Mouse (Mus musculus) testis, adult 2 months (tissue): ENCODE results near the gene Kcnk7.

Experiments
- CTCF ChIP-seq: fragments of 200-500 bp; IDR thresholded peaks from 2 replicates; pipeline ENCODE4 v1.5.1; 2012; ENCODE audit warnings: low read depth, mild to moderate bottlenecking, inconsistent platforms, low read length, moderate library complexity; ENCODE audit not compliant: control insufficient read depth, insufficient read depth, insufficient replicate concordance
- POLR2A ChIP-seq: fragments of 200-500 bp; IDR thresholded peaks from 2 replicates; pipeline ENCODE4 v1.6.1; 2012; ENCODE audit warnings: low read depth, mild to moderate bottlenecking, inconsistent platforms, low read length, moderate library complexity; ENCODE audit not compliant: control insufficient read depth

DNA sequence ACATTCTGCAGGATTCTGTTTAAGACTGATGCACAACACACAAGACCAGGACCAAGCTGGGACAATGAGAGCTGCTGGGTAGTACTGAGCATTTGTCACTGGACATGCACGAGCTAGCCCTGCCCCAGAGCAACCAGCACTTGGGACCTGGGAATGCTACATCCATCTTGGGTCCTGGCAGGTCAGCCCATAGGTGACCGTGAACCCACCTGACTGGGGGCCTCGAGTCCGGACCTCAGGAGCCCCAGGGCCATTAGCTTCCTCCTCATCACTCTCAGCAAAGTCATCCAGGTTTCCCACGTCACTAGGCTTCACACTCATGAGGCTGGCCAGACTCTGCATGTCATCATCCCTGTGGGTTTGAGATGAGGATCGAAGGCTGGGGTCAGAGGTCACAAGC, 17.1 kb downstream of the Kcnk7 start:
- no peak for TF ChIP-seq POLR2A
- TF ChIP-seq CTCF, result no peak
